12 mouse cellular contexts compared by ENCODE assay signal in the genomic region with DNA sequence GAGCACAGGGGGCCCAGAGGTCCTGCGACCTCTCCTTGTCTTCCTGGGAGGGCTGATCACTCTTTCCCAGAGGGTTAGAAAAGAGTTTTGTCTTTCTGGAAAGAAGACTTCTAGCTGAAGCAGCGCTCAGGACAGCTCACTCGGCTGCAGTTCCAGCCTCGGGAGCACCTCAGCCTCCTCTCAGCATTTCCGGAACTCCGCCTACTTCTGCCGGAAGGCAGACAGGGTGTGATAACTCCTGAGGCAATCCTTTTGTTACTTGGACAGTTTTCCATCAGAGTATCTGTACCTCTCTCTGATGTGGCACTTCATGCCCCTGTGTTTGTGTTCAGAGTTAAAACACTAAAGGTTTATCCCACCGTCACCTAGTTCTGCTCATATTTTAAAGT.
DNase-seq lines count a peak whose midpoint lies in the region; ATAC-seq lines count a peak whose summit lies in the region.
"Had no signal": no experiment of that assay in that cellular context is flagged by ENCODE, and none has a peak within 500 bp of the region (broad histone marks: within the 10 kb centered on the region; RNA-seq: fewer than 3 reads in every experiment).

No protein-coding gene starts in this region.

- no peak overlapping the region for H3K27ac ChIP-seq in heart, embryonic 11.5 days (ENCODE audit: low read depth, low read length)
- no peak overlapping the region for H3K27ac ChIP-seq in neural tube, embryonic 13.5 days (replicated peaks)

- H3K27me3 ChIP-seq in heart, embryonic 11.5 days (ENCODE audit: control insufficient read depth, insufficient read depth, low read length) = no peaks in the 10 kb centered on the region
- peaks cover 7% of the 10 kb centered on the region; the same call in 1 of the 2 replicates for H3K27me3 ChIP-seq in neural tube, embryonic 13.5 days
- H3K27me3 ChIP-seq: Patski had no signal

- peaks cover 14% of the 10 kb centered on the region for H3K4me1 ChIP-seq in heart, embryonic 11.5 days (ENCODE audit: control insufficient read depth, insufficient read depth, low read length)
- H3K4me1 ChIP-seq in neural tube, embryonic 13.5 days (replicated peaks) = peaks cover 45% of the 10 kb centered on the region

- no peaks in the 10 kb centered on the region for H3K9me3 ChIP-seq in heart, embryonic 11.5 days (replicated peaks; ENCODE audit: control insufficient read depth, low read length)
- H3K9me3 ChIP-seq in neural tube, embryonic 13.5 days = no peaks in the 10 kb centered on the region

- H3K36me3 ChIP-seq in heart, embryonic 11.5 days (ENCODE audit: control insufficient read depth, insufficient read depth, low read length) = no peaks in the 10 kb centered on the region
- H3K36me3 ChIP-seq in neural tube, embryonic 13.5 days = no peaks in the 10 kb centered on the region

- no peak for ATAC-seq in heart, embryonic 11.5 days (replicated peaks; ENCODE audit: insufficient number of reproducible peaks, low FRiP score, low TSS enrichment)
- ATAC-seq in neural tube, embryonic 13.5 days (ENCODE audit: low read depth) = no peak
- ATAC-seq in hematopoietic stem cell, adult 5-6 weeks (replicated peaks in 1 of 2; ENCODE audit: insufficient read depth in 1 of 2, low FRiP score in 2 of 2, low TSS enrichment in 1 of 2, low read depth in 1 of 2, poor library complexity in 2 of 2, severe bottlenecking in 2 of 2) = peak; percentile 53 to 60; a peak in 2 of 4 replicates
- ATAC-seq in megakaryocyte progenitor cell, adult 5-6 weeks (replicated peaks; ENCODE audit: poor library complexity) = peak; percentile 66
- ATAC-seq: Patski had no signal

- H3K4me2 ChIP-seq in heart, embryonic 11.5 days = no peak overlapping the region; the same call in 1 of the 2 replicates
- 0 out of 2 replicates have a peak overlapping the region, but pooled peaks have one; percentile 9 for H3K4me2 ChIP-seq in neural tube, embryonic 13.5 days
- H3K4me2 ChIP-seq: midbrain, embryonic 11.5 days had no signal

- DNase-seq in heart, adult 18-20 months = no peak
- DNase-seq in neural tube, embryonic 10.5 days (ENCODE audit: extremely low spot score, low spot score) = no peak
- DNase-seq in layer of hippocampus, postnatal 10 days (ENCODE audit: low spot score in 2 of 2) = no peak
- DNase-seq in ovary, postnatal 10 days (ENCODE audit: low spot score) = no peak
- DNase-seq: B cell, adult 2 months; cerebellum, adult 11-12 months had no signal

- 45% methylated on average over 8 of the region's 8 CpGs for WGBS in heart, embryonic 11.5 days (ENCODE audit: insufficient replicate concordance)
- 35% methylated on average over 8 of the region's 8 CpGs for WGBS in neural tube, embryonic 13.5 days

- H3K4me3 ChIP-seq in heart, embryonic 11.5 days (ENCODE audit: low read depth, low read length) = no peak overlapping the region
- H3K4me3 ChIP-seq in neural tube, embryonic 13.5 days = no peak overlapping the region

- peak overlapping the region; percentile 28; the same call in 1 of the 2 replicates for H3K9ac ChIP-seq in heart, embryonic 11.5 days (ENCODE audit: low read depth, low read length)
- 0 out of 2 replicates have a peak overlapping the region, but pooled peaks have one; percentile 12 for H3K9ac ChIP-seq in neural tube, embryonic 13.5 days

Comparison
In these comparisons a context has a peak if more than half of its experiments do, and no peak if none do; other contexts are left out.
1. ATAC-seq: peak in hematopoietic stem cell, adult 5-6 weeks (2 of 2) and megakaryocyte progenitor cell, adult 5-6 weeks (single experiment); none in heart, embryonic 11.5 days (single experiment) and neural tube, embryonic 13.5 days (single experiment).